Mouse (Mus musculus): ENCODE data around the gene Ube2v1. TPM values are rescaled to one million over a fixed set of nuclear protein-coding genes. Genes with fewer than 3 reads are reported as not detected.
"Not testable (repeated sequence)": the region's sequence is repeated elsewhere in the genome, so short reads cannot be mapped to it uniquely, and the experiment has no call there.

The Ube2v1 gene
- polyA plus RNA-seq, 1 experiment from 2014 or later = 249 TPM

DNA sequence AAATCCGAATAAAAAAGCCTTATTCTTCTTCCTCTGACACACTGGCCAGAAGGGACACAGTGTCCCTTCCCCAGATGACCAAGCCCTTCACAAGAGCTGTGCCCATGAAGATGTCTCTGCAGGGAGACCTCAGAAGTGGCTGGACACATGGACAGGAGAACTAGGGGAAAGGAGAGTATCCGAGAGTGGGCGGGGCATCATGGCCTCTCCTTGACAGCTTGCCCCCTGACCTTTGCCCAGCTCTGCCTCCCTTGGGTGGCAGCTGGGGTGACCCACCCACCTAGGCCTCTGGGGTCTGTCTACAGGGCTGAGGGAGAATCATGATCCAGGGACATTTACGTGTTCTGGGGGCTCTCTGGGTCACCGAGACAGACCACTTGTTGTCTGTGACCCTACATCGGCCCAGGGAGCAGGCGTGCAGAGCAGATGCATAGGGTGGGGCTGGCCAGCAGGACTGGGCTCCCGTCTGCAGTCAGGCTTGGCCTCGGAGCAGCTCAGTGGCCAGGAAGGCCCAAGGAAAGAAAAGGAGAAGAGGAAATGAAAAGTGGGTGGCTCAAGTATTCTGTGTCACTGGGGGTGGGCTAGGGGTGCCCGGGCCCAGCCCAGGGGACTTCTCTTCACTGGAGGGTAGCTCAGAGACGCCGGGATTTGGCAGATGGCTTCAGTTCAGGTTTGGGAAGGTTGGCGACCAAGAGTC lies 11.6 kb upstream of the Ube2v1 start:
- WGBS = 78% methylated on average over 11 of the region's 13 CpGs
- ATAC-seq (ENCODE audit: low read depth); H3K4me1 ChIP-seq (ENCODE audit: control insufficient read depth, insufficient read depth, low read length); H3K9ac ChIP-seq (ENCODE audit: low read depth, low read length); H3K4me2 ChIP-seq (ENCODE audit: low read depth, low read length); H3K27ac ChIP-seq (replicated peaks; ENCODE audit: low read depth, low read length); H3K4me3 ChIP-seq (ENCODE audit: low read depth, low read length); H3K9me3 ChIP-seq (ENCODE audit: control insufficient read depth, low read length); DNase-seq (ENCODE audit: low spot score); H3K27me3 ChIP-seq (replicated peaks; ENCODE audit: control insufficient read depth, insufficient read depth, low read length): not testable (repeated sequence)
- peaks cover 46% of the 10 kb centered on the region for H3K36me3 ChIP-seq (ENCODE audit: control insufficient read depth, insufficient read depth, low read length)

DNA sequence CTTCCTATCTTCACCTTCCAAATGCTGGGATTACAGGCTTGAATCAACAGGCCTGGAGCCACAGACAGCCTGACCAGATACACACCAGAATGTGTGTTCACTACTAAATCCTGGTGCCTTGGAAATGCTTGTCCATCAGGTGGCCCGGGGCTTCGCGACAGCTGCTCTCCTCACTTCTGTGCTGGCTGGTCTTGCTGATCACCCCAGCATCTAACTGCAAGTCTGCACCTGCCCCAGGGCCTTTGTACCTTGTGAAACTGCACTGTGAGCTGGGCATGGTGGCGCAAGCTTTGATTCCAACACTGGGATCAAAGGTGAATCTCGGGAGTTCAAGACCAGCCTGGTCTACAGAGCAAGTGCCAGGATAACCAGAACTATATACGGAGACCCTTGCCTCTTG lies 10.3 kb upstream of the Ube2v1 start:
- Histone ChIP-seq H3K4me3 (ENCODE audit: low read depth, low read length) (no peak overlapping the region), H3K27me3 (replicated peaks; ENCODE audit: control insufficient read depth, insufficient read depth, low read length) (no peaks in the 10 kb centered on the region), H3K9me3 (ENCODE audit: control insufficient read depth, low read length) (no peaks in the 10 kb centered on the region), H3K4me1 (ENCODE audit: control insufficient read depth, insufficient read depth, low read length) (no peaks in the 10 kb centered on the region), H3K27ac (replicated peaks; ENCODE audit: low read depth, low read length) (no peak overlapping the region), H3K36me3 (ENCODE audit: control insufficient read depth, insufficient read depth, low read length) (peaks cover 35% of the 10 kb centered on the region), H3K4me2 (ENCODE audit: low read depth, low read length) (no peak overlapping the region), H3K9ac (ENCODE audit: low read depth, low read length) (no peak overlapping the region)
- ATAC-seq (ENCODE audit: low read depth) (no peak), DNase-seq (ENCODE audit: low spot score) (no peak)
- 87% methylated on average over 6 of the region's 6 CpGs for WGBS

DNA sequence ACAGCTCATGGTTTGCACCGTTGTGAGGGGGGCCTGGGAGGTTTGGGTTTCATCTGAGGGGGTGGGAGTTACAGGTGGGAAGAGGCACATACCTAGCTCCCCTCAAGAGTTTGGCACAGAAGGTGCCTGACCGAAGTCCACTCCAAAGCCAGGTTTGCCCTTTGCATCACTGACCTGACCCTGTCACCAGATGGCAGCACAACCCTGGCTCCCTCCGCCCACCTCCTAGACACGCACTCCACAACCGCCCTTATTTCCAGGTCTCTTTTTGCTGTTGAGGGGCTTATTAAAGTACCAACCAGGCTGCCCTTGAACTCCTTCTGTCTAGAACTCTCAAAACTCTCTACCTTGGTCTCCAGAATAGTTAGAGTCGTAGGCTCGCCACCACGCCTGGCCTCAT lies 9.4 kb upstream of the Ube2v1 start:
- Histone ChIP-seq H3K9ac (ENCODE audit: low read depth, low read length) (no peak overlapping the region), H3K27me3 (replicated peaks; ENCODE audit: control insufficient read depth, insufficient read depth, low read length) (no peaks in the 10 kb centered on the region), H3K36me3 (ENCODE audit: control insufficient read depth, insufficient read depth, low read length) (peaks cover 30% of the 10 kb centered on the region), H3K4me1 (ENCODE audit: control insufficient read depth, insufficient read depth, low read length) (no peaks in the 10 kb centered on the region), H3K4me2 (ENCODE audit: low read depth, low read length) (no peak overlapping the region), H3K4me3 (ENCODE audit: low read depth, low read length) (no peak overlapping the region), H3K9me3 (ENCODE audit: control insufficient read depth, low read length) (no peaks in the 10 kb centered on the region), H3K27ac (replicated peaks; ENCODE audit: low read depth, low read length) (no peak overlapping the region)
- ATAC-seq (ENCODE audit: low read depth) = peak; percentile 34; the same call in 1 of the 2 replicates
- WGBS = 51% methylated on average over 8 of the region's 8 CpGs
- DNase-seq (ENCODE audit: low spot score) = no peak

DNA sequence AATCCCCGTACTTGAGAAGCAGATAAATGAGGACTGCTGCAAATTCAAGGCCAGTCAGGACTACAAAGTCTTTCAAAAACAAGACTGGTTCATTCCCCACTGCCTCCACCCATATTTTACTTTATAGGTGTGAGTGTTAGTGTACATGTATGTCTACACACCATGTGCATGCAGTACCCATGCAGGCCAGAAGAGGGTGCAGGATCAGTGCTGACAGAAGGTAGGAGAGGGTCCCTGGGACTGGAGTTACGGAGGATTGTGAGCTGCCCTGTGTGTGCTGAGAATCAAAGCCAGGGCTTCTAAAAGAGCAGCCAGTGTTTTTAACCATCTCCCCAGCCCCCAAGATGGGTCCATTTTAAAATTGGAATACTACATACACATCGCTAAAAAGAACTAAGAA lies 8.4 kb upstream of the Ube2v1 start:
- Histone ChIP-seq H3K27me3 (replicated peaks; ENCODE audit: control insufficient read depth, insufficient read depth, low read length) (no peaks in the 10 kb centered on the region), H3K4me1 (ENCODE audit: control insufficient read depth, insufficient read depth, low read length) (no peaks in the 10 kb centered on the region), H3K9me3 (ENCODE audit: control insufficient read depth, low read length) (no peaks in the 10 kb centered on the region), H3K27ac (replicated peaks; ENCODE audit: low read depth, low read length) (no peak overlapping the region), H3K9ac (ENCODE audit: low read depth, low read length) (no peak overlapping the region), H3K4me3 (ENCODE audit: low read depth, low read length) (no peak overlapping the region), H3K4me2 (ENCODE audit: low read depth, low read length) (no peak overlapping the region), H3K36me3 (ENCODE audit: control insufficient read depth, insufficient read depth, low read length) (peaks cover 24% of the 10 kb centered on the region)
- 81% methylated on average over 3 of the region's 3 CpGs for WGBS
- ATAC-seq (ENCODE audit: low read depth) (no peak), DNase-seq (ENCODE audit: low spot score) (no peak)

DNA sequence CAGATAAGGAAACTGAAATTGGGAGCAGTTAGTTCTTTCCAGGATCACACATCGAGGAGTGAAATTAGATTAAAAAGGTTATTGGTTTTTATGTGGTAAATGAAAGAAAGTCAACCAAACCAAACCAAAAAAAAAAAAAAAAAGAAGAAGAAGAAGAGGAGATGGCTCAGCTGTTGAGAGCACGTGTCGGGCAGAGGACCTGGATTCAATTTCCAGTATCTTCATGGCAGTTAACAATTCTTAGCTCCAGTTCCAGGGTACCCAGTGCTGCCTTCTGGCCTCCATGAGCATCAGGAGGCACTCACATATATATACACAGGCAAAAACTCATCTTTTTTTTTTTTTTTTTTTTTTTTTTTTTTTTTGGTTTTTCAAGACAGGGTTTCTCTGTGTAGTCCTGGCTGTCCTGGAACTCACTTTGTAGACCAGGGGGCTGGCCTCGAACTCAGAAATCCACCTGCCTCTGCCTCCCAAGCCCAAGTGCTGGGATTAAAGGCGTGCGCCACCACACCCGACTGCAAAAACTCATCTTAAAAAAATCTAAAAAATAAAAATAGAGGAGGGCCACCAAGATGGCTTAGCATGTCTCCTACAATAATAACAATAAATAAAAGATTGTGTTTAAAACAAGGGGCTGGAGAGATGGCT lies 3.1 kb upstream of the Ube2v1 start:
- Histone ChIP-seq H3K9ac (ENCODE audit: low read depth, low read length) (peak overlapping the region; percentile 46; the same call in 1 of the 2 replicates), H3K4me1 (ENCODE audit: control insufficient read depth, insufficient read depth, low read length) (peaks cover 15% of the 10 kb centered on the region), H3K4me2 (ENCODE audit: low read depth, low read length) (peak overlapping the region; percentile 58), H3K27ac (replicated peaks; ENCODE audit: low read depth, low read length) (no peak overlapping the region), H3K9me3 (ENCODE audit: control insufficient read depth, low read length) (no peaks in the 10 kb centered on the region), H3K36me3 (ENCODE audit: control insufficient read depth, insufficient read depth, low read length) (no peaks in the 10 kb centered on the region), H3K4me3 (ENCODE audit: low read depth, low read length) (peak overlapping the region; percentile 33), H3K27me3 (replicated peaks; ENCODE audit: control insufficient read depth, insufficient read depth, low read length) (no peaks in the 10 kb centered on the region)
- DNase-seq (ENCODE audit: low spot score) (no peak), ATAC-seq (ENCODE audit: low read depth) (no peak)
- WGBS = 71% methylated on average over 7 of the region's 7 CpGs

DNA sequence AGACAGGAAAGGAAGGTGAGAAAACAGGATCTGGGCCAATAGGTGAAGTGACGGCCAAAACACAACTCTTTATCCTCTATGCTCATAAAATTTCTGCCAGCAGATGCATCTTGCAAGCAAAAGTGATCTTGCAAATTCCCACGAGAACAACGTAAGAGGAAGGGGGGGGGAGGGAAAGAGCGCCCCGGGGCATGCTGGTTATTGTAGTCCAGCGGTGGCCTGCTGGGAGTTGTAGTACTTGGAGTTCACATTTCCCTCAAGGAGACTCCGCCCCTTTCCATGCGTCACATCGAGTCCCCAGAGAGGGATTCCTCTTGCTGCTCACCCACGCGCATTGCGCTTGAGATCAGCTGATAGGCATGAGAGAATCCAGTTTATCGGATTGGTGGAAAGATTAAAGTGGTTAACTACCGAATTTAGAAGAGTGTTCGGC lies 2.5 kb upstream of the Ube2v1 start:
- peak overlapping the region; percentile 63 for H3K27ac ChIP-seq (replicated peaks; ENCODE audit: low read depth, low read length)
- DNase-seq (ENCODE audit: low spot score) (peak; percentile 99), ATAC-seq (ENCODE audit: low read depth) (peak; percentile 50)
- H3K4me1 ChIP-seq (ENCODE audit: control insufficient read depth, insufficient read depth, low read length) = peaks cover 21% of the 10 kb centered on the region
- H3K9ac ChIP-seq (ENCODE audit: low read depth, low read length) = peak overlapping the region; percentile 47
- WGBS = 0% methylated on average over 15 of the region's 15 CpGs
- H3K4me2 ChIP-seq (ENCODE audit: low read depth, low read length) = peak overlapping the region; percentile 58
- H3K4me3 ChIP-seq (ENCODE audit: low read depth, low read length) = peak overlapping the region; percentile 33
- H3K27me3 ChIP-seq (replicated peaks; ENCODE audit: control insufficient read depth, insufficient read depth, low read length) = no peaks in the 10 kb centered on the region
- no peaks in the 10 kb centered on the region for H3K9me3 ChIP-seq (ENCODE audit: control insufficient read depth, low read length)
- H3K36me3 ChIP-seq (ENCODE audit: control insufficient read depth, insufficient read depth, low read length) = no peaks in the 10 kb centered on the region

DNA sequence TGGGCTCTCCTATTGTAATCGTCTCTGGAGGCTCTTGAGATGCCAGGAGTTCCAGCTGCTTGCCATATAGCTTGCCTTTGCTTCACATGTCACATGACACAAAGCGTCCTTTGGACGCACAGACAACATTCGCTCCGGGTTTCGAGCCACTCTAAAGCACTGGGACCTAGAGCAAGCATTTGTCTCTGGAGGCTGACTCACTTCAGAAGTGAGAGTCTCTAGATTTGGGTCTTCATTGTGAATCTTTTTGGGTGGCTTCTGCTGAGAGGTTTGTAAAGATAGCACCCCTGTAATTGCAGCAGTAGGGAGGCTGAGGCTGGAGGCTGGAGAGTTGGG lies 1.6 kb upstream of the Ube2v1 start:
- Histone ChIP-seq H3K9ac (ENCODE audit: low read depth, low read length) (no peak overlapping the region), H3K4me2 (ENCODE audit: low read depth, low read length) (no peak overlapping the region), H3K36me3 (ENCODE audit: control insufficient read depth, insufficient read depth, low read length) (no peaks in the 10 kb centered on the region), H3K27ac (replicated peaks; ENCODE audit: low read depth, low read length) (no peak overlapping the region), H3K9me3 (ENCODE audit: control insufficient read depth, low read length) (no peaks in the 10 kb centered on the region), H3K4me1 (ENCODE audit: control insufficient read depth, insufficient read depth, low read length) (peaks cover 24% of the 10 kb centered on the region), H3K27me3 (replicated peaks; ENCODE audit: control insufficient read depth, insufficient read depth, low read length) (no peaks in the 10 kb centered on the region), H3K4me3 (ENCODE audit: low read depth, low read length) (no peak overlapping the region)
- WGBS = 90% methylated on average over 6 of the region's 6 CpGs
- DNase-seq (ENCODE audit: low spot score) (no peak), ATAC-seq (ENCODE audit: low read depth) (no peak)

DNA sequence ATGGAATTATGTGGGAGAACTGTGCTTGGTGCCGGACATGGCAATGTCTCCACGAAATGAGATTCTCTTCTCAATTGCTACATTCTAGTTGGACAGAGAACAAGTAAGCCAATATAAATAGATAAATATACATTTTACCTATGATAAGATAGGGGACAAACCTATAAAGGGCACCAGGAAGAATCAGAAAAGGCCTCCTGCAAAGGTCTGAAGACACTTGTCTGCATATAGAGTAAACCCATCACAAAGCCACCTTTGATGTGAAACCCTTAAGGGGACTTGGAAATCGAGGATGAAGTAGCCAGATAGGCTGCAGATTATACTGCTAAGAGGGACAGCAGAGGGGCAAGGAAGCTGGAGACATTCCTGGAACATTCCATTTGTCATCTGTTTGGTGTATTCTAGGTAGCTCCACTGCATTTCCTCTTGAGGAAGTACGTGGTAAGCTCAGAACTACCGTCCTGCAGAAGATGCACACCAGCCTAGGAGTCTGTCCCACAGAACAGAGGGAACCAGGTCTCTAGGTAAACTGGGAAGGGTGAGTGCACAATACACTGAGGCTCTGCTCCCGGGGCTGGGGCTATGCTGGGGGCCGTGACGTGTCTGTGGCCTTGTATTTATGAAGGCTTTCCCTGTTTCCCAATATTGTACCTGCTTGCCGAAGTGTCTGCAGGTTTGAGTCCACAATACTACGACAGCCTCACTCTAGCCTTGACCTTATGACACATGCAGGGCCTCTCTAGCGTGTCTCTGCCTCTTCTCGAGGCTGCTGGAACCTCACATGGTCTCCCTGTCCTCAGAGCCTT lies 1.0 kb upstream of the Ube2v1 start:
- H3K4me1 ChIP-seq (ENCODE audit: control insufficient read depth, insufficient read depth, low read length) = peaks cover 24% of the 10 kb centered on the region
- H3K27me3 ChIP-seq (replicated peaks; ENCODE audit: control insufficient read depth, insufficient read depth, low read length) = no peaks in the 10 kb centered on the region
- WGBS = 78% methylated on average over 12 of the region's 12 CpGs
- no peak for ATAC-seq (ENCODE audit: low read depth)
- no peaks in the 10 kb centered on the region for H3K36me3 ChIP-seq (ENCODE audit: control insufficient read depth, insufficient read depth, low read length)
- peak overlapping the region; percentile 85 for H3K4me2 ChIP-seq (ENCODE audit: low read depth, low read length)
- H3K4me3 ChIP-seq (ENCODE audit: low read depth, low read length) = peak overlapping the region; percentile 89; the same call in 1 of the 2 replicates
- H3K9me3 ChIP-seq (ENCODE audit: control insufficient read depth, low read length) = no peaks in the 10 kb centered on the region
- 0 out of 2 replicates have a peak overlapping the region, but pooled peaks have one; percentile 93 for H3K9ac ChIP-seq (ENCODE audit: low read depth, low read length)
- peak overlapping the region; percentile 90 for H3K27ac ChIP-seq (replicated peaks; ENCODE audit: low read depth, low read length)
- no peak for DNase-seq (ENCODE audit: low spot score)

All from embryonic facial prominence, embryonic 14.5 days (tissue).